Comparison of ENCODE assay signal across 13 mouse cellular contexts in genomic region chr5:119832479-119832796, GRCm38 (mm10). TPM values are rescaled to one million over a fixed set of nuclear protein-coding genes. Genes with fewer than 3 reads are reported as not detected.
DNase-seq lines count a peak whose midpoint lies in the region; ATAC-seq lines count a peak whose summit lies in the region.
"Had no signal": no experiment of that assay in that cellular context is flagged by ENCODE, and none has a peak within 500 bp of the region (broad histone marks: within the 10 kb centered on the region; RNA-seq: fewer than 3 reads in every experiment).

TSS of gene Tbx5 (plus strand) at chr5:119832668.

- no peaks in the 10 kb centered on the region for H3K36me3 ChIP-seq in liver, embryonic 11.5 days (ENCODE audit: control insufficient read depth, insufficient read depth, low read length)
- peaks cover 2% of the 10 kb centered on the region; the same call in 1 of the 2 replicates for H3K36me3 ChIP-seq in limb, embryonic 11.5 days (ENCODE audit: control insufficient read depth, insufficient read depth, low read length)

- no peak for ATAC-seq in liver, embryonic 11.5 days (replicated peaks; ENCODE audit: low FRiP score)
- no peak for ATAC-seq in limb, embryonic 11.5 days (ENCODE audit: insufficient number of reproducible peaks, low FRiP score, low TSS enrichment, low read depth)

- DNase-seq in liver, embryonic 11.5 days (ENCODE audit: low spot score), result no peak
- DNase-seq in liver, result no peak
- no peak for DNase-seq in heart, adult 8-10 months (ENCODE audit: low spot score)
- peak; percentile 71 for DNase-seq in limb, embryonic 11.5 days (ENCODE audit: low spot score)
- DNase-seq in lung, postnatal 4 days, result peak; percentile 56 to 82
- DNase-seq in testis, postnatal 14 days (ENCODE audit: low spot score), result no peak
- DNase-seq in ovary, postnatal 14 days (ENCODE audit: low spot score), result no peak
- no peak for DNase-seq in c-Kit-positive CD71-positive TER-119-positive erythroid progenitor cells, embryonic 14.5 days (ENCODE audit: low spot score)
- DNase-seq: gastrocnemius, postnatal 14 days had no signal

- H3K4me3 ChIP-seq in liver, embryonic 11.5 days (ENCODE audit: low read depth, low read length), result peak within 1 kb of the TSS; percentile 42
- H3K4me3 ChIP-seq in limb, embryonic 11.5 days (ENCODE audit: low read depth, low read length), result peak within 1 kb of the TSS; percentile 63

- WGBS in liver, embryonic 11.5 days, result 3% methylated on average over 16 of the region's 16 CpGs
- WGBS in limb, embryonic 11.5 days, result under 1% methylated on average over 16 of the region's 16 CpGs

- H3K27ac ChIP-seq in liver, embryonic 11.5 days (ENCODE audit: low read depth, low read length), result no peak within 1 kb of the TSS
- peak within 1 kb of the TSS; percentile 98 for H3K27ac ChIP-seq in limb, embryonic 11.5 days (replicated peaks; ENCODE audit: low read depth, low read length)

- H3K4me1 ChIP-seq in liver, embryonic 11.5 days (replicated peaks; ENCODE audit: control insufficient read depth, insufficient read depth, low read length), result no peaks in the 10 kb centered on the region
- H3K4me1 ChIP-seq in limb, embryonic 11.5 days (ENCODE audit: control insufficient read depth, insufficient read depth, low read length), result peaks cover 7% of the 10 kb centered on the region; the same call in 1 of the 2 replicates

- H3K9me3 ChIP-seq in liver, embryonic 11.5 days (ENCODE audit: control insufficient read depth, low read length), result no peaks in the 10 kb centered on the region
- no peaks in the 10 kb centered on the region for H3K9me3 ChIP-seq in limb, embryonic 11.5 days (ENCODE audit: control insufficient read depth, low read length)

- H3K9ac ChIP-seq in liver, embryonic 11.5 days (ENCODE audit: low read depth, low read length), result no peak within 1 kb of the TSS
- peak within 1 kb of the TSS; percentile 86 for H3K9ac ChIP-seq in limb, embryonic 11.5 days (ENCODE audit: low read length)

- H3K27me3 ChIP-seq in liver, embryonic 11.5 days (replicated peaks; ENCODE audit: control insufficient read depth, insufficient read depth, low read length), result peaks cover 89% of the 10 kb centered on the region
- peaks cover 58% of the 10 kb centered on the region for H3K27me3 ChIP-seq in limb, embryonic 11.5 days (ENCODE audit: control insufficient read depth, insufficient read depth, low read length)
- H3K27me3 ChIP-seq: CH12.LX had no signal

- peak within 1 kb of the TSS; percentile 60 for H3K4me2 ChIP-seq in liver, embryonic 11.5 days
- H3K4me2 ChIP-seq in limb, embryonic 11.5 days (ENCODE audit: low read depth, severe bottlenecking), result peak within 1 kb of the TSS; percentile 60

RNA-seq across cellular contexts. Expression of gene Tbx5, which starts in this region (rescaled TPM):
- 3.6 and 5.7 TPM in 2 replicates for polyA plus RNA-seq in liver, embryonic 11.5 days (2014; fragmentation: Nextera tagmentation; extraction: Ambion mirVana)
- 10 to 100 TPM; 22.5 to 44.9 (median 33.8) TPM for total RNA-seq in heart, adult 8-10 months (2022)
- 34.3 and 40.5 TPM in 2 replicates for polyA plus RNA-seq in limb, embryonic 11.5 days (2014; fragmentation: Nextera tagmentation; extraction: Ambion mirVana)
- total RNA-seq: CH12.LX had no signal
- polyA plus RNA-seq: cortical plate, adult 2 months; large intestine, adult 2 months; spleen, adult 2 months had no signal

Comparison
In these comparisons a context has a peak if more than half of its experiments do, and no peak if none do; other contexts are left out.
1. DNase-seq: peak in limb, embryonic 11.5 days (single experiment) and lung, postnatal 4 days (2 of 2); none in liver, embryonic 11.5 days (single experiment), liver (single experiment), heart, adult 8-10 months (single experiment), testis, postnatal 14 days (single experiment), ovary, postnatal 14 days (single experiment) and c-Kit-positive CD71-positive TER-119-positive erythroid progenitor cells, embryonic 14.5 days (single experiment).